Mouse (Mus musculus): ENCODE results near the gene Slc35e3. TPM values are rescaled to one million over a fixed set of nuclear protein-coding genes. Genes with fewer than 3 reads are reported as not detected.
A peak's percentile ranks its signal among the peaks of the same experiment; 100 is the strongest.
"Not testable (repeated sequence)": the region's sequence is repeated elsewhere in the genome, so short reads cannot be mapped to it uniquely, and the experiment has no call there.

Slc35e3 gene
- polyA plus RNA-seq, 1 experiment from 2014 or later: 25.1 TPM

GRCm38 (mm10) chr10:117751282-117751610 lies 5.1 kb upstream of the Slc35e3 start:
- Histone ChIP-seq H3K36me3 (peaks cover 61% of the 10 kb centered on the region), H3K27ac (no peak overlapping the region), H3K27me3 (no peaks in the 10 kb centered on the region), H3K4me2 (no peak overlapping the region), H3K4me1 (peaks cover 6% of the 10 kb centered on the region; the same call in 1 of the 2 replicates), H3K4me3 (no peak overlapping the region), H3K9me3 (no peaks in the 10 kb centered on the region), H3K9ac (no peak overlapping the region)
- 96% methylated on average over 14 of the region's 14 CpGs for WGBS
- ATAC-seq (ENCODE audit: insufficient number of reproducible peaks, low FRiP score, low TSS enrichment, low read depth): no peak

- Histone ChIP-seq H3K9me3 (no peaks in the 10 kb centered on the region), H3K4me1 (peaks cover 6% of the 10 kb centered on the region; the same call in 1 of the 2 replicates), H3K4me2 (no peak overlapping the region), H3K27ac (no peak overlapping the region), H3K36me3 (peaks cover 56% of the 10 kb centered on the region), H3K4me3 (no peak overlapping the region), H3K27me3 (no peaks in the 10 kb centered on the region), H3K9ac (no peak overlapping the region)
- no peak for ATAC-seq (ENCODE audit: insufficient number of reproducible peaks, low FRiP score, low TSS enrichment, low read depth)
- 97% methylated on average over 5 of the region's 5 CpGs for WGBS
Measured at GRCm38 (mm10) chr10:117750529-117751281, 4.5 kb upstream of the Slc35e3 start.

- Histone ChIP-seq H3K9ac (no peak overlapping the region), H3K4me3 (no peak overlapping the region), H3K27ac (no peak overlapping the region), H3K4me1 (peaks cover 12% of the 10 kb centered on the region; the same call in 1 of the 2 replicates), H3K9me3 (no peaks in the 10 kb centered on the region), H3K36me3 (peaks cover 48% of the 10 kb centered on the region), H3K4me2 (no peak overlapping the region), H3K27me3 (no peaks in the 10 kb centered on the region)
- 93% methylated on average over 14 of the region's 14 CpGs for WGBS
- no peak for ATAC-seq (ENCODE audit: insufficient number of reproducible peaks, low FRiP score, low TSS enrichment, low read depth)
Measured at GRCm38 (mm10) chr10:117749787-117750343, 3.7 kb upstream of the Slc35e3 start.

GRCm38 (mm10) chr10:117749050-117749686 lies 3.0 kb upstream of the Slc35e3 start:
- peaks cover 15% of the 10 kb centered on the region for H3K4me1 ChIP-seq
- H3K4me3 ChIP-seq: no peak overlapping the region
- peaks cover 42% of the 10 kb centered on the region for H3K36me3 ChIP-seq
- H3K27ac ChIP-seq: no peak overlapping the region
- H3K9ac ChIP-seq: no peak overlapping the region
- no peaks in the 10 kb centered on the region for H3K27me3 ChIP-seq
- H3K4me2 ChIP-seq: no peak overlapping the region
- no peaks in the 10 kb centered on the region for H3K9me3 ChIP-seq
- ATAC-seq (ENCODE audit: insufficient number of reproducible peaks, low FRiP score, low TSS enrichment, low read depth): no peak
- WGBS: 87% methylated on average over 10 of the region's 10 CpGs

GRCm38 (mm10) chr10:117748276-117749049 lies 2.3 kb upstream of the Slc35e3 start:
- Histone ChIP-seq H3K4me2 (no peak overlapping the region), H3K4me3 (no peak overlapping the region), H3K36me3 (peaks cover 45% of the 10 kb centered on the region), H3K27me3 (no peaks in the 10 kb centered on the region), H3K27ac (no peak overlapping the region), H3K9ac (no peak overlapping the region), H3K9me3 (no peaks in the 10 kb centered on the region), H3K4me1 (peaks cover 22% of the 10 kb centered on the region)
- no peak for ATAC-seq (ENCODE audit: insufficient number of reproducible peaks, low FRiP score, low TSS enrichment, low read depth)
- WGBS: 88% methylated on average over 10 of the region's 10 CpGs

GRCm38 (mm10) chr10:117747711-117748110 lies 1.5 kb upstream of the Slc35e3 start:
- Histone ChIP-seq H3K36me3 (peaks cover 45% of the 10 kb centered on the region), H3K4me2 (no peak overlapping the region), H3K27me3 (no peaks in the 10 kb centered on the region), H3K4me1 (peaks cover 25% of the 10 kb centered on the region), H3K27ac (no peak overlapping the region), H3K9ac (no peak overlapping the region), H3K9me3 (no peaks in the 10 kb centered on the region), H3K4me3 (no peak overlapping the region)
- 84% methylated on average over 7 of the region's 7 CpGs for WGBS
- ATAC-seq (ENCODE audit: insufficient number of reproducible peaks, low FRiP score, low TSS enrichment, low read depth): no peak

GRCm38 (mm10) chr10:117745570-117746296 lies 432 bp downstream of the Slc35e3 start:
- H3K27me3 ChIP-seq, H3K9me3 ChIP-seq: not testable (repeated sequence)
- peaks cover 26% of the 10 kb centered on the region for H3K36me3 ChIP-seq
- H3K9ac ChIP-seq: peak overlapping the region; percentile 42; the same call in 1 of the 2 replicates
- peak overlapping the region; percentile 71 for H3K4me2 ChIP-seq
- peaks cover 32% of the 10 kb centered on the region for H3K4me1 ChIP-seq
- WGBS: under 1% methylated on average over 21 of the region's 46 CpGs
- peak overlapping the region; percentile 81 for H3K27ac ChIP-seq
- ATAC-seq (ENCODE audit: insufficient number of reproducible peaks, low FRiP score, low TSS enrichment, low read depth): peak; percentile 5; the same call in 1 of the 2 replicates
- peak overlapping the region; percentile 52 for H3K4me3 ChIP-seq

GRCm38 (mm10) chr10:117743917-117744316 lies 2.2 kb downstream of the Slc35e3 start:
- no peaks in the 10 kb centered on the region for H3K9me3 ChIP-seq
- WGBS: 48% methylated on average over 4 of the region's 4 CpGs
- H3K27me3 ChIP-seq: no peaks in the 10 kb centered on the region
- ATAC-seq (ENCODE audit: insufficient number of reproducible peaks, low FRiP score, low TSS enrichment, low read depth): 0 out of 2 replicates have a peak, but pooled peaks have one; percentile 20
- no peak overlapping the region for H3K9ac ChIP-seq
- H3K4me1 ChIP-seq: peaks cover 32% of the 10 kb centered on the region
- peak overlapping the region; percentile 52 for H3K4me3 ChIP-seq
- peak overlapping the region; percentile 79 for H3K27ac ChIP-seq
- H3K4me2 ChIP-seq: peak overlapping the region; percentile 71
- peaks cover 26% of the 10 kb centered on the region for H3K36me3 ChIP-seq

GRCm38 (mm10) chr10:117743182-117743581 lies 3.0 kb downstream of the Slc35e3 start:
- ATAC-seq (ENCODE audit: insufficient number of reproducible peaks, low FRiP score, low TSS enrichment, low read depth): no peak
- H3K9me3 ChIP-seq: no peaks in the 10 kb centered on the region
- peaks cover 28% of the 10 kb centered on the region for H3K36me3 ChIP-seq
- no peaks in the 10 kb centered on the region for H3K27me3 ChIP-seq
- peaks cover 32% of the 10 kb centered on the region for H3K4me1 ChIP-seq
- 87% methylated on average over 2 of the region's 2 CpGs for WGBS
- H3K4me2 ChIP-seq: no peak overlapping the region; the same call in 1 of the 2 replicates
- H3K27ac ChIP-seq: peak overlapping the region; percentile 79
- H3K4me3 ChIP-seq: 0 out of 2 replicates have a peak overlapping the region, but pooled peaks have one; percentile 52
- H3K9ac ChIP-seq: no peak overlapping the region

- Histone ChIP-seq H3K36me3 (peaks cover 32% of the 10 kb centered on the region), H3K4me2 (no peak overlapping the region), H3K4me1 (peaks cover 30% of the 10 kb centered on the region), H3K9me3 (no peaks in the 10 kb centered on the region), H3K27me3 (no peaks in the 10 kb centered on the region), H3K4me3 (no peak overlapping the region), H3K9ac (no peak overlapping the region), H3K27ac (0 out of 2 replicates have a peak overlapping the region, but pooled peaks have one; percentile 85)
- 89% methylated on average over 4 of the region's 4 CpGs for WGBS
- no peak for ATAC-seq (ENCODE audit: insufficient number of reproducible peaks, low FRiP score, low TSS enrichment, low read depth)
Measured at GRCm38 (mm10) chr10:117742618-117743017, 3.5 kb downstream of the Slc35e3 start.

Measured in limb, embryonic 15.5 days (tissue).